Mouse (Mus musculus): ENCODE results near the gene Il9r. TPM values are rescaled to one million over a fixed set of nuclear protein-coding genes. Genes with fewer than 3 reads are reported as not detected.

Gene Il9r
- total RNA-seq, 2 experiments from 2014 or later, result not detected

- no peak for DNase-seq
- H3K4me3 ChIP-seq, result no peak overlapping the region
- intact Hi-C loops (cut with DNase I), result no loop called here
- no peak overlapping the region for H3K27ac ChIP-seq
- TF ChIP-seq CTCF (IDR thresholded peaks at IDR 0.05), result no peak
These were observed 10.0 kb downstream of the Il9r start for GRCm38 (mm10) chr11:32190119-32190518.

GRCm38 (mm10) chr11:32189434-32189833, 10.6 kb downstream of the Il9r start:
- no peak for TF ChIP-seq CTCF (IDR thresholded peaks at IDR 0.05)
- intact Hi-C loops (cut with DNase I), result no loop called here
- Histone ChIP-seq H3K27ac (no peak overlapping the region), H3K4me3 (no peak overlapping the region)
- DNase-seq, result no peak

GRCm38 (mm10) chr11:32188881-32189280, 11.2 kb downstream of the Il9r start:
- TF ChIP-seq CTCF (IDR thresholded peaks at IDR 0.05), result no peak
- H3K4me3 ChIP-seq, result no peak overlapping the region
- H3K27ac ChIP-seq, result no peak overlapping the region
- intact Hi-C loops (cut with DNase I), result no loop called here
- DNase-seq, result no peak

GRCm38 (mm10) chr11:32187256-32187655, 12.8 kb downstream of the Il9r start:
- intact Hi-C loops (cut with DNase I), result no loop called here
- no peak for DNase-seq
- TF ChIP-seq CTCF (IDR thresholded peaks at IDR 0.05), result no peak; the same call in 1 of the 2 replicates
- Histone ChIP-seq H3K27ac (no peak overlapping the region), H3K4me3 (no peak overlapping the region)

- intact Hi-C loops (cut with DNase I), result no loop called here
- H3K27ac ChIP-seq, result no peak overlapping the region
- no peak for TF ChIP-seq CTCF (IDR thresholded peaks at IDR 0.05)
- no peak for DNase-seq
- no peak overlapping the region for H3K4me3 ChIP-seq
These were observed 14.0 kb downstream of the Il9r start for GRCm38 (mm10) chr11:32186031-32186430.

- no peak for DNase-seq
- intact Hi-C loops (cut with DNase I), result loop anchor here (5.0 kb wide), 3 partner anchors 103 to 138 kb away; partner anchors contain the start of genes Hbq1a and Hbq1b
- no peak for TF ChIP-seq CTCF (IDR thresholded peaks at IDR 0.05)
- H3K27ac ChIP-seq, result no peak overlapping the region
- no peak overlapping the region for H3K4me3 ChIP-seq
These were observed 15.6 kb downstream of the Il9r start for GRCm38 (mm10) chr11:32184469-32184868.

- peak; percentile 94 for TF ChIP-seq CTCF (IDR thresholded peaks at IDR 0.05)
- Histone ChIP-seq H3K27ac (no peak overlapping the region), H3K4me3 (no peak overlapping the region)
- intact Hi-C loops (cut with DNase I), result loop anchor here (1.0 to 5.0 kb wide), 4 partner anchors 56 to 140 kb away; partner anchors contain the start of genes Hbq1a and Hbq1b
- peak; percentile 85 for DNase-seq
These were observed 17.9 kb downstream of the Il9r start for GRCm38 (mm10) chr11:32181973-32182868.

- DNase-seq, result no peak
- intact Hi-C loops (cut with DNase I), result loop anchor here (5.0 kb wide), 3 partner anchors 106 to 141 kb away; partner anchors contain the start of genes Hbq1a and Hbq1b
- no peak overlapping the region for H3K27ac ChIP-seq
- no peak for TF ChIP-seq CTCF (IDR thresholded peaks at IDR 0.05)
- no peak overlapping the region for H3K4me3 ChIP-seq
These were observed 18.8 kb downstream of the Il9r start for GRCm38 (mm10) chr11:32181246-32181645.

GRCm38 (mm10) chr11:32178506-32178905, 21.6 kb downstream of the Il9r start:
- no peak overlapping the region for H3K4me3 ChIP-seq
- no peak for TF ChIP-seq CTCF (IDR thresholded peaks at IDR 0.05)
- H3K27ac ChIP-seq, result no peak overlapping the region
- intact Hi-C loops (cut with DNase I), result no loop called here
- DNase-seq, result no peak

- no peak overlapping the region for H3K27ac ChIP-seq
- TF ChIP-seq CTCF (IDR thresholded peaks at IDR 0.05), result no peak
- H3K4me3 ChIP-seq, result no peak overlapping the region
- intact Hi-C loops (cut with DNase I), result no loop called here
- no peak for DNase-seq
These were observed 33.4 kb downstream of the Il9r start for GRCm38 (mm10) chr11:32166683-32167082.

GRCm38 (mm10) chr11:32161922-32162804, 37.9 kb downstream of the Il9r start:
- DNase-seq, result peak; percentile 69
- peak; percentile 97 for TF ChIP-seq CTCF (IDR thresholded peaks at IDR 0.05)
- intact Hi-C loops (cut with DNase I), result loop anchor here (1.0 kb wide), 1 partner anchor 162 kb away; the partner anchor contains the start of gene Nsg2
- no peak overlapping the region for H3K27ac ChIP-seq
- H3K4me3 ChIP-seq, result peak overlapping the region; percentile 51

- DNase-seq, result no peak
- no peak overlapping the region for H3K27ac ChIP-seq
- no peak overlapping the region for H3K4me3 ChIP-seq
- TF ChIP-seq CTCF (IDR thresholded peaks at IDR 0.05), result no peak
- intact Hi-C loops (cut with DNase I), result no loop called here
These were observed 38.6 kb downstream of the Il9r start for GRCm38 (mm10) chr11:32161500-32161899.

- TF ChIP-seq CTCF (IDR thresholded peaks at IDR 0.05), result no peak
- Histone ChIP-seq H3K27ac (no peak overlapping the region), H3K4me3 (no peak overlapping the region)
- no peak for DNase-seq
- intact Hi-C loops (cut with DNase I), result no loop called here
These were observed 39.7 kb downstream of the Il9r start for GRCm38 (mm10) chr11:32160341-32160740.

Data from gastrocnemius, adult 2 months (tissue).